Mouse (Mus musculus) hindbrain, embryonic 16.5 days (tissue): ENCODE results near the gene Ccl17. TPM values are rescaled to one million over a fixed set of nuclear protein-coding genes. Genes with fewer than 3 reads are reported as not detected.
A peak's percentile ranks its signal among the peaks of the same experiment; 100 is the strongest.

Experiments used
- ATAC-seq: fragments of 200-750 bp; cut with Nextera tagmentation; 2 replicates; pipeline ENCODE4 v1.8.0; 2017; ENCODE audit warnings: moderate TSS enrichment, moderate library complexity
- H3K27ac ChIP-seq: fragments of 300-500 bp; sonication (generic); 2 replicates; pipeline ENCODE4 v1.5.1; 2014; ENCODE audit warnings: low read depth, mild to moderate bottlenecking, control low read depth, low read length, moderate library complexity
- H3K27me3 ChIP-seq: fragments of 300-500 bp; sonication (generic); replicated peaks from 2 replicates; pipeline ENCODE4 v1.6.1; 2014; ENCODE audit warnings: low read length; ENCODE audit not compliant: control insufficient read depth, insufficient read depth
- H3K36me3 ChIP-seq: fragments of 300-500 bp; sonication (generic); 2 replicates; pipeline ENCODE4 v1.6.1; 2014; ENCODE audit warnings: mild to moderate bottlenecking, low read length, moderate library complexity, mixed read lengths; ENCODE audit not compliant: control insufficient read depth, insufficient read depth
- H3K4me1 ChIP-seq: fragments of 300-500 bp; sonication (generic); 2 replicates; pipeline ENCODE4 v1.6.1; 2014; ENCODE audit warnings: low read depth, low read length; ENCODE audit not compliant: control insufficient read depth, insufficient read depth
- H3K4me2 ChIP-seq: fragments of 300-500 bp; sonication (generic); 2 replicates; pipeline ENCODE4 v1.6.1; 2014; ENCODE audit warnings: mild to moderate bottlenecking, low read length, control low read depth, moderate library complexity
- H3K4me3 ChIP-seq: fragments of 300-500 bp; sonication (generic); 2 replicates; pipeline ENCODE4 v1.5.1; 2014; ENCODE audit warnings: mild to moderate bottlenecking, low read length, control low read depth, moderate library complexity
- H3K9ac ChIP-seq: fragments of 300-500 bp; sonication (generic); 2 replicates; pipeline ENCODE4 v1.6.1; 2014; ENCODE audit warnings: low read depth, mild to moderate bottlenecking, control low read depth, low read length, moderate library complexity
- H3K9me3 ChIP-seq: fragments of 300-500 bp; sonication (generic); 2 replicates; pipeline ENCODE4 v1.6.1; 2014; ENCODE audit warnings: mild to moderate bottlenecking, low read length, moderate library complexity; ENCODE audit not compliant: control insufficient read depth
- WGBS: fragments of 180-500 bp; shearing (Covaris S2); extraction: QIAGEN DNeasy Blood & Tissue Kit; methylation state at CpG from one replicate; pipeline ENCODE4 v1.1.7; 2014; 5-methylcytosine and 5-hydroxymethylcytosine counted together
- polyA plus RNA-seq: library from polyadenylated mRNA; unstranded; fragments of >200 nt; fragmentation: Nextera tagmentation; extraction: Ambion mirVana; gene quantifications from 2 replicates; pipeline ENCODE4 v1.2.1, GENCODE M21; 2015

The Ccl17 gene
- polyA plus RNA-seq, 1 experiment from 2014 or later, result 0.79 TPM

DNA sequence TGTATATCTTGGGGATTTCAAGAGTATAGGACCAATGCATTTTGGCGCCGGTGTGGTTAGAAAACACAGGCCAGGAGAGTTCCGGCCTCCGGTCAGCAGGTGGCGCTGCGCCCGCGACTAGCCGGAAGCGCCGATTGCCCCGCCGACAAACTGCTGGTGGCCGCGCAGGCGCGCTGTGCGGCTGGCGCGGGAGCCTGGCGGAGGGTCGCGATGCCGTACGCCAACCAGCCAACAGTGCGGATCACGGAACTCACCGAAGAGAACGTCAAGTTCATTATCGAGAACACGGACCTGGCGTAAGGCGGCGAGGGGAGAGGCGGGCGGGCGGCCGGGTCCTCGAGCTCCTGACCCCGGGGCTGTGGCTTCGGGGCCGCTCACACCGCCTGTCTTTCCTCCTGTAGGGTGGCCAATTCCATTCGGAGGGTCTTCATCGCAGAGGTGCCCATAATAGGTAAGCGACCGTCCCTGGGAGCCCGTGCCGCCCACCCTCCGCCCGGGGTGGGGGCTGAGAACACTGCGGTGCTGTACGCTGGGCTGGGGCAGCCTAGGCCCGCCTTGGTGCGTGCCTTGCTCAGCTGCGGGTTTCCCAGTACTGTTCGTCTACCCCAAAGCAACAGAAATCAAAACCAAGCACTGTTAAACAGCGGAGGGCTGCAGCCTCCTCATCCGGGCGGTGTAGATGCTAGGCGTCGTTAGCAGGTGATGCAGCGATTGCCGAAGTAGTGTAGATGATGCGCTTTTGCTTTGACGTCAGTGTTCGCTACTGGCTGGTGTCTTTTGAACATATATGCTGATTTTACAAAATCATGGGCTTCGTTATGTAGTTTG lies 47.3 kb downstream of the Ccl17 start, which contains the start of gene Polr2c:
TSS of gene Polr2c (plus strand) at position 105 of the 828 bp plus-strand sequence.
- Histone ChIP-seq H3K4me1 (peaks cover 16% of the 10 kb centered on the region), H3K4me2 (peak within 1 kb of the TSS; percentile 80), H3K9ac (peak within 1 kb of the TSS; percentile 91), H3K4me3 (peak within 1 kb of the TSS; percentile 95), H3K9me3 (no peaks in the 10 kb centered on the region), H3K36me3 (peaks cover 22% of the 10 kb centered on the region), H3K27ac (peak within 1 kb of the TSS; percentile 83), H3K27me3 (no peaks in the 10 kb centered on the region)
- under 1% methylated on average over 68 of the region's 68 CpGs for WGBS
- peak; percentile 84 for ATAC-seq

DNA sequence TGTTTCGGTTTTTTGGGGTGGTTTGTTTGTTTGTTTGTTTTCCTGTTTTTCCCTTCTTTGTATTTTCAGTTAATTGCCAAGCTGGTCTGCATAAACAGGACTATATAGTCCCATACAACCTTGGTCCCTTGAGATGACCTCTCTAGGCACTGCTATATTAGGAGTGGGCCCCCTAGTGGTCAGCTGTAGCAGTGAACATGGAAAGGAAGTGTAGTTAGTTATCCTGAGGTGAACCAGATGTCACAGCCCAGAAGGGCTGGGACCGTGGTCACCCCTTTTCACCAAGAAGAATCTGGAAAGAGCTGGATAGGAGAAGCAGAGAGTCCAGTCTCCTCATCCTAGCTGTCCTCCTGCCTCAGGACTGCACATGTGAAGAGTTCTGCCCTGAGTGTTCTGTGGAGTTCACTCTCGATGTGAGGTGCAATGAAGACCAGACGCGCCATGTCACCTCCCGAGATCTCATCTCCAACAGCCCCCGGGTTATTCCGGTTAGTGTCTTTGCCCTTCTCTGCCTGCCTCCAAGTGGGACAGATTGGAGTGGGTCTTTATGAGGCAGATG lies 51.2 kb downstream of the Ccl17 start:
- H3K4me1 ChIP-seq, result peaks cover 16% of the 10 kb centered on the region
- no peak overlapping the region for H3K4me3 ChIP-seq
- H3K9ac ChIP-seq, result no peak overlapping the region
- H3K9me3 ChIP-seq, result no peaks in the 10 kb centered on the region
- no peak overlapping the region for H3K4me2 ChIP-seq
- H3K27me3 ChIP-seq, result no peaks in the 10 kb centered on the region
- 75% methylated on average over 8 of the region's 8 CpGs for WGBS
- H3K36me3 ChIP-seq, result peaks cover 37% of the 10 kb centered on the region
- no peak overlapping the region for H3K27ac ChIP-seq
- ATAC-seq, result no peak

Other genes starting within 250 kb of the Ccl17 start
- gene Rspry1, start 208.5 kb upstream of the Ccl17 start, polyA plus RNA-seq, result 45.0 and 48.1 TPM in 2 replicates
- gene Fam192a, start 208.5 kb upstream of the Ccl17 start, polyA plus RNA-seq, result 67.4 and 67.9 TPM in 2 replicates
- gene Arl2bp, start 143.9 kb upstream of the Ccl17 start, polyA plus RNA-seq, result 179 and 191 TPM in 2 replicates
- gene Pllp, start 114.2 kb upstream of the Ccl17 start, polyA plus RNA-seq, result 3.5 and 8.1 TPM in 2 replicates
- gene Ccl22, start 64.9 kb upstream of the Ccl17 start, polyA plus RNA-seq, result not detected in 2 replicates
- gene Cx3cl1, start 38.4 kb upstream of the Ccl17 start, polyA plus RNA-seq, result 61.2 and 62.0 TPM in 2 replicates
- gene Coq9, start 27.9 kb downstream of the Ccl17 start, polyA plus RNA-seq, result 67.7 and 69.8 TPM in 2 replicates
- gene Ciapin1, start 27.9 kb downstream of the Ccl17 start, polyA plus RNA-seq, result 190 and 191 TPM in 2 replicates
- gene Polr2c, start 47.0 kb downstream of the Ccl17 start, polyA plus RNA-seq, result 109 and 119 TPM in 2 replicates
- 91.1 and 95.5 TPM in 2 replicates for gene Dok4, start 65.9 kb downstream of the Ccl17 start, polyA plus RNA-seq
- gene Ccdc102a, start 107.6 kb downstream of the Ccl17 start, polyA plus RNA-seq, result 5.7 and 6.9 TPM in 2 replicates
- 0.05 and 0.09 TPM in 2 replicates for gene Adgrg5, start 113.2 kb downstream of the Ccl17 start, polyA plus RNA-seq
- gene Adgrg1, start 164.3 kb downstream of the Ccl17 start, polyA plus RNA-seq, result 112 and 135 TPM in 2 replicates
- 1.2 and 1.3 TPM in 2 replicates for gene Adgrg3, start 207.2 kb downstream of the Ccl17 start, polyA plus RNA-seq
- 3.1 and 3.2 TPM in 2 replicates for gene Drc7, start 244.7 kb downstream of the Ccl17 start, polyA plus RNA-seq